Mouse (Mus musculus) ES-E14 (cell line): ENCODE results near the gene 9130019O22Rik. TPM values are rescaled to one million over a fixed set of nuclear protein-coding genes. Genes with fewer than 3 reads are reported as not detected.
A peak's percentile ranks its signal among the peaks of the same experiment; 100 is the strongest.
"Not testable (repeated sequence)": the region's sequence is repeated elsewhere in the genome, so short reads cannot be mapped to it uniquely, and the experiment has no call there.

Experiments
- DNase-seq: peaks from one replicate; pipeline ENCODE4 v3.0.0-alpha.2; 2013; ENCODE audit warnings: low read depth, low spot score
- H3K27ac ChIP-seq: 2 replicates; pipeline ENCODE4 v1.5.1; 2012; ENCODE audit warnings: low read depth, mild to moderate bottlenecking, low read length, moderate library complexity, mixed read lengths; ENCODE audit not compliant: poor library complexity, insufficient read depth, severe bottlenecking
- H3K36me3 ChIP-seq: 2 replicates; pipeline ENCODE4 v1.6.1; 2012; ENCODE audit warnings: mild to moderate bottlenecking, low read length, moderate library complexity, mixed read lengths; ENCODE audit not compliant: control insufficient read depth, poor library complexity, insufficient read depth, severe bottlenecking
- H3K4me1 ChIP-seq, 2 experiments: fragments of 150-350 bp in 1 of 2; sonication (generic) in 1 of 2; 2 replicates each; pipeline ENCODE4 v1.6.1; 2012; ENCODE audit warnings: low read length in 2 of 2, mild to moderate bottlenecking in 1 of 2, mixed read lengths in 1 of 2; ENCODE audit not compliant: control insufficient read depth in 2 of 2, insufficient read depth in 2 of 2, poor library complexity in 1 of 2
- H3K4me3 ChIP-seq, 2 experiments: fragments of 150-350 bp in 1 of 2; sonication (generic) in 1 of 2; 2 replicates each; pipeline ENCODE4 v1.5.1; 2012; ENCODE audit warnings: low read length in 2 of 2, low read depth in 1 of 2, mild to moderate bottlenecking in 1 of 2, mixed read lengths in 1 of 2; ENCODE audit not compliant: insufficient read depth in 1 of 2, poor library complexity in 1 of 2, severe bottlenecking in 1 of 2
- H3K9ac ChIP-seq: 2 replicates; pipeline ENCODE4 v1.6.1; 2012; ENCODE audit warnings: low read depth, mild to moderate bottlenecking, low read length, mixed read lengths; ENCODE audit not compliant: poor library complexity, insufficient read depth, severe bottlenecking
- H3K9me3 ChIP-seq: fragments of 150-350 bp; sonication (generic); 2 replicates; pipeline ENCODE4 v1.6.1; 2012; ENCODE audit warnings: low read depth, mild to moderate bottlenecking, low read length; ENCODE audit not compliant: control insufficient read depth, insufficient read depth
- CHD2 ChIP-seq: IDR thresholded peaks from 2 replicates; pipeline ENCODE4 v1.6.1; 2014; ENCODE audit warnings: mild to moderate bottlenecking, low read depth, low read length, inconsistent platforms
- HCFC1 ChIP-seq: IDR thresholded peaks from 2 replicates; pipeline ENCODE4 v1.6.1; 2012; ENCODE audit warnings: low read length, inconsistent platforms, borderline replicate concordance; ENCODE audit not compliant: insufficient read depth
- MAFK ChIP-seq: IDR thresholded peaks from 2 replicates; pipeline ENCODE4 v1.6.1; 2014; ENCODE audit warnings: mild to moderate bottlenecking, low read depth, low read length, inconsistent platforms; ENCODE audit not compliant: insufficient read depth
- ZC3H11A ChIP-seq: IDR thresholded peaks from 2 replicates; pipeline ENCODE4 v1.6.1; 2012; ENCODE audit warnings: low read depth, mild to moderate bottlenecking, inconsistent platforms, low read length, borderline replicate concordance
- ZNF384 ChIP-seq: IDR thresholded peaks from 2 replicates; pipeline ENCODE4 v1.6.1; 2012; ENCODE audit warnings: low read depth, low read length, inconsistent platforms
- in situ Hi-C, 2 experiments: fragments of 600-800 bp; cut with MboI; formaldehyde crosslinking; loops; one replicate each; pipeline ENCODE4 v1.15.1; 2025; ENCODE audit warnings: low sequenced_read_pairs in 2 of 2, inconsistent platforms in 1 of 2; ENCODE audit not compliant: unreplicated experiment in 2 of 2
- total RNA-seq: library from RNA; depleted of rRNA; stranded (reverse); fragments of 300-350 nt; gene quantifications from 2 replicates; pipeline ENCODE4 v1.2.3, GENCODE M21; 2012

9130019O22Rik gene
- total RNA-seq, 1 experiment = 4.2 TPM

DNA sequence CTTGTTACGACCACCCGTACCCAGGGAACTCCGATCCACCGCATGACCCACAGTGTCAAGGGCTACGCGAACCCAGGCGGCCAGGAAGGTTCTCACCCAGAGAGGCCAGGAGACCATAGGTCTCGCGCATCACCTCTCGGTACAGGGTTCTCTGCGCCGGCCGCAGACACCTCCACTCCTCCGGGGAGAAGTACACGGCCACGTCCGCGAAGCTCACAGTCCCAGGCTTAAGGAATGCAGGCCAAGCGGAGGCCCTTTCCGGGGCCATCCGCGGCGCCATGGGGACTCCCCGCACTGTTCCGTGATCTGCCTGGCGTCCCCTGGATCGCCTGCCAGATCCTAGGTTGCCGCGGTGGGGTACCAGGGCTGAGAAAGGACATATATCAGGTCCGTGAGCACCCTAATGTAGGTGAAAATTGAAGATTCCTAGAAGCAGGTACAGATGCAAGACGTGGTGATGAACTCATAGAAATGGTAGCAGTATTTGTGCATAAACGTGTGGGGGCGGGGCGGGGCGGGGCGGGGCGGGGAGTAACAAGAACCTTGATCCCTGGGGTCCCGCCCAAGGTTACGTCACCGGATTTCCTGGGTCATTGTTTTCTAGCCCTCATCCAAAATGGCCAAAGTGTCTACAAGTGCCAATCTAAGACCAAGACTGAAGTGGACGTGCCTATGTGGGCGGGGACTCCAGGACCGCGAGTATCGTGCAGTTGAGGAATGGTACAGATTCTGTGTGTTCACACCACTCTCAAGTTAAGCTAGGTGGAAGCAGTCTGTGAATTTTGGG, 6.4 kb upstream of the 9130019O22Rik start, which contains the start of gene E430018J23Rik:
Gene E430018J23Rik (minus strand): TSS at position 473 of the 787 bp plus-strand sequence.
- H3K27ac ChIP-seq = no peak within 1 kb of the TSS
- peak; percentile 100 for DNase-seq
- TF ChIP-seq HCFC1 (peak; percentile 86), MAFK (no peak), CHD2 (0 out of 2 replicates have a peak, but pooled peaks have one; percentile 5), ZC3H11A (no peak)
- peaks cover 0 to 8% of the 10 kb centered on the region in 2 experiments; a peak in 1 of 4 replicates for H3K4me1 ChIP-seq
- H3K4me3 ChIP-seq = peak within 1 kb of the TSS; percentile 81 to 97
- H3K9ac ChIP-seq = peak within 1 kb of the TSS; percentile 82
- in situ Hi-C loops = no loop called here
- no peaks in the 10 kb centered on the region for H3K36me3 ChIP-seq
- H3K9me3 ChIP-seq = no peaks in the 10 kb centered on the region

DNA sequence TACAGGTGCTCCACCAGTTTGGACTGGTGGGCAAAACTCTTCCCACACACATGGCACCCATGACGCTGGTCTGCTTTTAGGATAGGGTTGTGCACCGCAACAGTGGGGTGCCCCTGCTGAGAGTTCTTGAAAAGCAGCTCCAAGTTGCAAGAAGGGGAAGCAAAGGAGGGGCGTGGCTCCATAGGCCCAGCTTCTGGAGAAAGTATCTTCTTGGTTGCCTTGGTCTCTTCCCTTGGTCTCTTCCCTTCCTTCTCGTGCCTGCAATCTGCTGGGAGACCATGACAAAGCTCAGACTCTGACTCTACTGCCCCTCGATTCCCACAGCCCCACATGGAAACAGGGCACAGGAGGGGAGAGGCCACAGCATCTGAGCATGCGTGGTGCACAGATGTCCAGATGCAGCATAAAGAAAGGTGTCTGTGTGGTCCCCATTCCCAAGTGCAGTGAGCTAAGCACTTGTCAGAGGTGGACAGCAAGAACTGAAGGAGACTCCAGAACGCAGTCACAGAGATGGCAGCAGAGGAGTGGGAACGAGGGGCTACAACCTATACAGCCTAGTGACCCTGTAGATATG, 5.4 kb upstream of the 9130019O22Rik start:
- H3K4me3 ChIP-seq = no peak overlapping the region; a peak in 1 of 4 replicates
- H3K9ac ChIP-seq = no peak overlapping the region
- in situ Hi-C loops = no loop called here
- H3K27ac ChIP-seq = no peak overlapping the region
- no peak for DNase-seq
- peaks cover 0 to 8% of the 10 kb centered on the region in 2 experiments; a peak in 1 of 4 replicates for H3K4me1 ChIP-seq
- H3K36me3 ChIP-seq = no peaks in the 10 kb centered on the region
- no peak for TF ChIP-seq MAFK
- no peak for TF ChIP-seq ZC3H11A
- H3K9me3 ChIP-seq = no peaks in the 10 kb centered on the region

DNA sequence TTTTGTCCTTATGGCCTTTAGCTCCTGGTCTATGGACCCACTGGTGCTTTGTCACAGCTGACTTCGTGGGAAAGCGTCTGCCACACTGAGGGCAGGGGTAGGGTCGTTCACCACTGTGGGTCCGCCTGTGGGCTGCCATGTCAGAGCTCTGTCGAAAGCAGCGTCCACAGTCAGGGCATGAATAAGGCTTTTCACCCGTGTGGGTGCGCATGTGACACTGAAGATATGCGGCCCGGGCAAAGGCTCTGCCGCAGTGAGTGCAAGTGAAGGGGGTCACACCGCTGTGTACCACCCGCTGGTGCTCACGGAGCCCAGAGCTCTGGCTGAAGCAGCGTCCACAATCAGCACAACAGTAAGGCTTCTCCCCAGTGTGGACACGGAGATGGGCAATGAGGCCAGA, 4.6 kb upstream of the 9130019O22Rik start:
- Histone ChIP-seq H3K4me1 (peaks cover 0 to 8% of the 10 kb centered on the region in 2 experiments; a peak in 1 of 4 replicates), H3K4me3 (no peak overlapping the region), H3K9me3 (no peaks in the 10 kb centered on the region), H3K27ac (no peak overlapping the region), H3K9ac (no peak overlapping the region), H3K36me3 (no peaks in the 10 kb centered on the region)
- no peak for DNase-seq
- in situ Hi-C loops = no loop called here
- TF ChIP-seq MAFK = no peak

DNA sequence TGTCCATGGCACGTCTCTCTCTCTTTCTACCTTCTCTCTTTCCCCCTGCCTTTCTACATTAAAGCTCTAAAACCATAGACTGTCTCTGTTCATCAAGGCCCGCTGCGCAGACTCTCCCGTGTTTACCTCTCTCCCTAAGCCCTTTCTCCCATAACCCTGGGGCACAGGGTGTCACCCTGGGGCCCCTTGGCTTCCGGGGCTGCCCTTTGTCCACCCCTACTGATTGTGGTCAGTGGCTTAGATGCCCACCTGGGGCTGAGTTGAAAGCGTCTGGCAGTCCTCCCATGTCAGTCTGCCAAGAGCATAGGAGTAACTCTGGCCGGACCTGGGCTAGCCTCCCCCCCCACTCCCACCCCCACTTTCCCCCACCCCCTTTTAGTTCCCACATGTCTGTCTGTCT, 3.3 kb upstream of the 9130019O22Rik start:
- H3K9me3 ChIP-seq = no peaks in the 10 kb centered on the region
- no peak overlapping the region for H3K9ac ChIP-seq
- no peak for DNase-seq
- H3K4me3 ChIP-seq = no peak overlapping the region
- H3K36me3 ChIP-seq = no peaks in the 10 kb centered on the region
- TF ChIP-seq ZNF384 = no peak
- TF ChIP-seq HCFC1 = no peak
- no peak for TF ChIP-seq ZC3H11A
- in situ Hi-C loops = no loop called here
- no peak overlapping the region for H3K27ac ChIP-seq
- peaks cover 0 to 8% of the 10 kb centered on the region in 2 experiments; a peak in 1 of 4 replicates for H3K4me1 ChIP-seq

DNA sequence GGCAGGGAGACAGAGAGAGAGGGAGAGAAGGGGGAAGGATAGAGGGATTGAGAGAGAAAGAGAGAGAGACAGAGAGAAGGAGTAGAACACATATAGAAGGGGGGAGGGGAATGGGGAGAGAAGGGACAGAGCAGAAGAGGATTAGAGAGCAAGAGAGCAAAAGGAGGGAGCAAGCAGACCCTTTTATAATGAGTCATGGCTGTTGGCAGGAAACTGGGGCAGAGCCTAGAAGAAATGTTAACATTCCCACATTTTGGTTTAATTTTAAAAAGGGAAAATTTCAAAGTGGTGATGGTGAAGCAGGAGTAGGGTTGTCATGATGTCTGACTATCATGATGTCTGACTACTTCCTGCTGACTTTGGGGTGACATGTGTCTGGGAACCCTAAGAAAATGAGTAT, 1.2 kb upstream of the 9130019O22Rik start:
- H3K4me3 ChIP-seq, H3K27ac ChIP-seq, H3K36me3 ChIP-seq, DNase-seq, H3K4me1 ChIP-seq, H3K9me3 ChIP-seq, in situ Hi-C loops, H3K9ac ChIP-seq: not testable (repeated sequence)

DNA sequence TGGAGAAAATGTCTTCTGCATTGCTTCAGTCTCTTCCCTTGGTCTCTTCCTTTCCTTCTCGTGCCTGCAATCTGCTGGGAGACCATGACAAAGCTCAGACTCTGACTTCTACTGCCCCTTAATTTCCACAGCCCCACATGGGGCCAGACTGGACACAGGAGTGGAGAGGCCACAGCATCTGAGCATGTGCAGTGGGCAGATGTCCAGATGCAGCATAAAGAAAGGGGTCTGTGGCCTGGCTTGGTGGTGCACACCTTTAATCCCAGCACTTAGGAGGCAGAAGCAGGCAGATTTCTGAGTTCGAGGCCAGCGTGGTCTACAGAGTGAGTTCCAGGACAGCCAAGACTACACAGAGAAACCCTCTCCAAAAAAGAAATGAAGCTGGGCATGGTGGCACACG, 1.4 kb downstream of the 9130019O22Rik start:
- H3K4me3 ChIP-seq = peak overlapping the region in 1 of 2 experiments; percentile 46; a peak in 1 of 4 replicates
- H3K9me3 ChIP-seq, in situ Hi-C loops, H3K9ac ChIP-seq, DNase-seq, H3K36me3 ChIP-seq, H3K4me1 ChIP-seq, H3K27ac ChIP-seq: not testable (repeated sequence)
